ENCODE assay signal across 11 mouse cellular contexts in the genomic region with DNA sequence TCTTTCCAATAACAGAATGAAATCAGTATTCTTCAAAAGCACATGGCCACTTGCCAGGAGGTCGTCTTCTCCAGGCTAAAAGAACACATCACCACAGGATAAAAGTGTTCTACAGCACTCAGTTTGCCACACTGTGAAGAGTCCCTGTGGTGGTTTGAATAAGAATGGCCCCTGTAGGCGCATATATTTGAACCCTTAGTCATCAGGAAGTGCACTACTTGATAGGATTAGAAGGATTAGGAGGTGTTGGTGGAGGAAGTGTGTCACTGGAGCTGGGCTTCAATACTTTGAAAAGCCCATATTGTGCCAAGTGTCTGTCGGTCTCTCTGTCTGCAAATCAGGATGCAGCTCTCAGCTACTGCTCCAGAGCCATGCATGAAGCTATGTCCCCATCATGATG. TPM values are rescaled to one million over a fixed set of nuclear protein-coding genes. Genes with fewer than 3 reads are reported as not detected.
"Had no signal": no experiment of that assay in that cellular context is flagged by ENCODE, and none has a peak within 500 bp of the region (broad histone marks: within the 10 kb centered on the region; RNA-seq: fewer than 3 reads in every experiment).

No protein-coding gene starts in this region.

- DNase-seq: kidney, adult 2 months; kidney, postnatal 14 days; liver, embryonic 13.5 days; liver, postnatal 0 days; lung, postnatal 14 days; right cerebral cortex, postnatal 4 days; spleen, adult 18-20 months; thymus, postnatal 4 days had no signal

- ATAC-seq: intestine, embryonic 16.5 days; liver, postnatal 0 days had no signal

RNA-seq across cellular contexts. Expression of a gene that starts 33.2 kb away (rescaled TPM):
- total RNA-seq: layer of hippocampus, postnatal 25 days; left cerebral cortex, adult 2 months had no signal
